Mouse (Mus musculus): ENCODE data around the gene Atf5.

The Atf5 gene

GRCm38 (mm10) chr7:44816470-44817021 lies at the start of gene Atf5:
TSS of gene Atf5 (minus strand) at chr7:44816658.
- peak; percentile 61 for DNase-seq (ENCODE audit: low read depth, low spot score)

GRCm38 (mm10) chr7:44864595-44865542 lies 48.4 kb upstream of the Atf5 start:
- no peak for DNase-seq (ENCODE audit: low read depth, low spot score)

- DNase-seq (ENCODE audit: low read depth, low spot score): no peak
Observed at GRCm38 (mm10) chr7:44863982-44864494, 47.6 kb upstream of the Atf5 start.

GRCm38 (mm10) chr7:44863210-44863609 lies 46.8 kb upstream of the Atf5 start:
- no peak for DNase-seq (ENCODE audit: low read depth, low spot score)

- no peak for DNase-seq (ENCODE audit: low read depth, low spot score)
Observed at GRCm38 (mm10) chr7:44862434-44862833, 46.0 kb upstream of the Atf5 start.

GRCm38 (mm10) chr7:44861429-44861816 lies 45.0 kb upstream of the Atf5 start:
- no peak for DNase-seq (ENCODE audit: low read depth, low spot score)

GRCm38 (mm10) chr7:44860576-44861428 lies 44.3 kb upstream of the Atf5 start:
- peak; percentile 41 for DNase-seq (ENCODE audit: low read depth, low spot score)

- DNase-seq (ENCODE audit: low read depth, low spot score): no peak
Observed at GRCm38 (mm10) chr7:44859896-44860295, 43.4 kb upstream of the Atf5 start.

GRCm38 (mm10) chr7:44857905-44858304 lies 41.4 kb upstream of the Atf5 start:
- peak; percentile 77 for DNase-seq (ENCODE audit: low read depth, low spot score)

- peak; percentile 82 for DNase-seq (ENCODE audit: low read depth, low spot score)
Observed at GRCm38 (mm10) chr7:44857042-44857552, 40.6 kb upstream of the Atf5 start, which contains the start of gene Pnkp. TSS of gene Pnkp (plus strand) at chr7:44857139.

GRCm38 (mm10) chr7:44856265-44856916 lies 39.9 kb upstream of the Atf5 start:
- peak; percentile 24 for DNase-seq (ENCODE audit: low read depth, low spot score)

GRCm38 (mm10) chr7:44855036-44855435 lies 38.6 kb upstream of the Atf5 start:
- no peak for DNase-seq (ENCODE audit: low read depth, low spot score)

GRCm38 (mm10) chr7:44854356-44855031 lies 38.0 kb upstream of the Atf5 start:
- peak; percentile 79 for DNase-seq (ENCODE audit: low read depth, low spot score)

- DNase-seq (ENCODE audit: low read depth, low spot score): no peak
Observed at GRCm38 (mm10) chr7:44853596-44854355, 37.3 kb upstream of the Atf5 start.

GRCm38 (mm10) chr7:44853065-44853464 lies 36.6 kb upstream of the Atf5 start:
- DNase-seq (ENCODE audit: low read depth, low spot score): no peak

- no peak for DNase-seq (ENCODE audit: low read depth, low spot score)
Observed at GRCm38 (mm10) chr7:44852259-44853027, 36.0 kb upstream of the Atf5 start.

- DNase-seq (ENCODE audit: low read depth, low spot score): no peak
Observed at GRCm38 (mm10) chr7:44851625-44852234, 35.3 kb upstream of the Atf5 start.

Data from c-Kit-negative CD71-positive TER-119-positive erythroid progenitor cells, embryonic 14.5 days (primary cell).